Mouse (Mus musculus) limb, embryonic 11.5 days (tissue): ENCODE data around the gene Fscn1. TPM values are rescaled to one million over a fixed set of nuclear protein-coding genes. Genes with fewer than 3 reads are reported as not detected.

Experiments
- ATAC-seq: fragments of 200-750 bp; cut with Nextera tagmentation; 2 replicates; pipeline ENCODE4 v1.8.0; 2017; ENCODE audit warnings: low read depth; ENCODE audit not compliant: insufficient number of reproducible peaks, low FRiP score, low TSS enrichment
- DNase-seq: peaks from one replicate; pipeline ENCODE4 v3.0.0-alpha.2; 2015; ENCODE audit warnings: low spot score
- H3K27ac ChIP-seq: fragments of 300-500 bp; sonication (generic); replicated peaks from 2 replicates; pipeline ENCODE4 v1.5.1; 2014; ENCODE audit warnings: low read depth, mild to moderate bottlenecking, low read length
- H3K27me3 ChIP-seq: fragments of 300-500 bp; sonication (generic); 2 replicates; pipeline ENCODE4 v1.6.1; 2014; ENCODE audit warnings: mild to moderate bottlenecking, low read length, mixed read lengths; ENCODE audit not compliant: control insufficient read depth, insufficient read depth
- H3K36me3 ChIP-seq: fragments of 300-500 bp; sonication (generic); 2 replicates; pipeline ENCODE4 v1.6.1; 2014; ENCODE audit warnings: mild to moderate bottlenecking, low read length, moderate library complexity, mixed read lengths; ENCODE audit not compliant: control insufficient read depth, insufficient read depth
- H3K4me1 ChIP-seq: fragments of 300-500 bp; sonication (generic); 2 replicates; pipeline ENCODE4 v1.6.1; 2014; ENCODE audit warnings: low read length, mixed read lengths; ENCODE audit not compliant: control insufficient read depth, insufficient read depth
- H3K4me2 ChIP-seq: fragments of 300-500 bp; sonication (generic); 2 replicates; pipeline ENCODE4 v1.6.1; 2014; ENCODE audit warnings: low read depth, mild to moderate bottlenecking, moderate library complexity; ENCODE audit not compliant: severe bottlenecking
- H3K4me3 ChIP-seq: fragments of 300-500 bp; sonication (generic); 2 replicates; pipeline ENCODE4 v1.5.1; 2014; ENCODE audit warnings: low read depth, low read length
- H3K9ac ChIP-seq: fragments of 300-500 bp; sonication (generic); 2 replicates; pipeline ENCODE4 v1.6.1; 2014; ENCODE audit warnings: mild to moderate bottlenecking, low read length
- H3K9me3 ChIP-seq: fragments of 300-500 bp; sonication (generic); 2 replicates; pipeline ENCODE4 v1.6.1; 2016; ENCODE audit warnings: low read length; ENCODE audit not compliant: control insufficient read depth
- WGBS: fragments of 180-500 bp; shearing (Covaris S2); extraction: QIAGEN DNeasy Blood & Tissue Kit; methylation state at CpG from one replicate; pipeline ENCODE4 v1.1.7; 2014; 5-methylcytosine and 5-hydroxymethylcytosine counted together
- polyA plus RNA-seq: library from polyadenylated mRNA; unstranded; fragments of >200 nt; fragmentation: Nextera tagmentation; extraction: Ambion mirVana; gene quantifications from 2 replicates; pipeline ENCODE4 v1.2.1, GENCODE M21; 2014

Gene Fscn1
- polyA plus RNA-seq, 1 experiment from 2014 or later, result 678 TPM

GRCm38 (mm10) chr5:142921074-142921459 lies 39.1 kb upstream of the Fscn1 start:
- Histone ChIP-seq H3K27ac (no peak overlapping the region), H3K4me3 (no peak overlapping the region)
- DNase-seq, result no peak

GRCm38 (mm10) chr5:142922251-142922650 lies 37.9 kb upstream of the Fscn1 start:
- Histone ChIP-seq H3K27ac (no peak overlapping the region), H3K9me3 (no peaks in the 10 kb centered on the region), H3K27me3 (no peaks in the 10 kb centered on the region), H3K4me2 (no peak overlapping the region), H3K9ac (no peak overlapping the region), H3K4me3 (no peak overlapping the region), H3K36me3 (no peaks in the 10 kb centered on the region), H3K4me1 (peaks cover 13% of the 10 kb centered on the region; the same call in 1 of the 2 replicates)
- WGBS, result 87% methylated on average over 5 of the region's 5 CpGs
- no peak for ATAC-seq
- no peak for DNase-seq

More at GRCm38 (mm10) chr5:142921074-142921459, 39.1 kb upstream of the Fscn1 start:
- no peaks in the 10 kb centered on the region for H3K36me3 ChIP-seq
- no peaks in the 10 kb centered on the region for H3K27me3 ChIP-seq
- H3K4me1 ChIP-seq, result peaks cover 3% of the 10 kb centered on the region; the same call in 1 of the 2 replicates
- no peaks in the 10 kb centered on the region for H3K9me3 ChIP-seq
- H3K9ac ChIP-seq, result no peak overlapping the region
- H3K4me2 ChIP-seq, result no peak overlapping the region
- ATAC-seq, result no peak
- WGBS, result 73% methylated on average over 6 of the region's 6 CpGs

- WGBS, result 94% methylated on average over 3 of the region's 3 CpGs
- no peak for DNase-seq
- no peaks in the 10 kb centered on the region for H3K27me3 ChIP-seq
These were observed 36.4 kb upstream of the Fscn1 start for GRCm38 (mm10) chr5:142923781-142924180.

GRCm38 (mm10) chr5:142924336-142924959 lies 35.7 kb upstream of the Fscn1 start:
- peaks cover 16% of the 10 kb centered on the region; the same call in 1 of the 2 replicates for H3K4me1 ChIP-seq
- no peak overlapping the region for H3K9ac ChIP-seq
- no peaks in the 10 kb centered on the region for H3K9me3 ChIP-seq
- no peaks in the 10 kb centered on the region for H3K27me3 ChIP-seq
- H3K4me3 ChIP-seq, result no peak overlapping the region
- 81% methylated on average over 12 of the region's 12 CpGs for WGBS
- H3K36me3 ChIP-seq, result no peaks in the 10 kb centered on the region
- ATAC-seq (no peak), DNase-seq (no peak)
- no peak overlapping the region for H3K27ac ChIP-seq
- no peak overlapping the region for H3K4me2 ChIP-seq

More at GRCm38 (mm10) chr5:142923781-142924180, 36.4 kb upstream of the Fscn1 start:
- H3K9ac ChIP-seq, result no peak overlapping the region
- no peaks in the 10 kb centered on the region for H3K9me3 ChIP-seq
- ATAC-seq, result no peak
- H3K4me3 ChIP-seq, result no peak overlapping the region
- no peak overlapping the region for H3K4me2 ChIP-seq
- H3K27ac ChIP-seq, result no peak overlapping the region
- peaks cover 14% of the 10 kb centered on the region; the same call in 1 of the 2 replicates for H3K4me1 ChIP-seq
- H3K36me3 ChIP-seq, result no peaks in the 10 kb centered on the region

- Histone ChIP-seq H3K9me3 (no peaks in the 10 kb centered on the region), H3K4me2 (no peak overlapping the region; the same call in 1 of the 2 replicates), H3K4me1 (peaks cover 16% of the 10 kb centered on the region; the same call in 1 of the 2 replicates), H3K4me3 (no peak overlapping the region), H3K9ac (no peak overlapping the region; the same call in 1 of the 2 replicates), H3K36me3 (no peaks in the 10 kb centered on the region), H3K27ac (no peak overlapping the region; the same call in 1 of the 2 replicates), H3K27me3 (no peaks in the 10 kb centered on the region)
- 15% methylated on average over 13 of the region's 13 CpGs for WGBS
- peak; percentile 57 for DNase-seq
- ATAC-seq, result no peak
These were observed 33.8 kb upstream of the Fscn1 start for GRCm38 (mm10) chr5:142926204-142926939.

GRCm38 (mm10) chr5:142926940-142927228 lies 33.3 kb upstream of the Fscn1 start:
- H3K4me1 ChIP-seq, result peaks cover 16% of the 10 kb centered on the region; the same call in 1 of the 2 replicates
- 36% methylated on average over 3 of the region's 3 CpGs for WGBS
- no peaks in the 10 kb centered on the region for H3K9me3 ChIP-seq
- no peak overlapping the region for H3K27ac ChIP-seq
- no peaks in the 10 kb centered on the region for H3K36me3 ChIP-seq
- no peak overlapping the region for H3K9ac ChIP-seq
- H3K27me3 ChIP-seq, result no peaks in the 10 kb centered on the region
- no peak overlapping the region for H3K4me2 ChIP-seq
- no peak for ATAC-seq
- DNase-seq, result no peak
- no peak overlapping the region for H3K4me3 ChIP-seq

GRCm38 (mm10) chr5:142927341-142927930 lies 32.7 kb upstream of the Fscn1 start:
- Histone ChIP-seq H3K4me1 (peaks cover 16% of the 10 kb centered on the region; the same call in 1 of the 2 replicates), H3K27ac (no peak overlapping the region), H3K36me3 (no peaks in the 10 kb centered on the region), H3K9me3 (no peaks in the 10 kb centered on the region), H3K27me3 (no peaks in the 10 kb centered on the region), H3K4me2 (no peak overlapping the region), H3K9ac (no peak overlapping the region), H3K4me3 (no peak overlapping the region)
- no peak for DNase-seq
- ATAC-seq, result no peak
- 91% methylated on average over 12 of the region's 12 CpGs for WGBS

- Histone ChIP-seq H3K4me3 (peak overlapping the region; percentile 27), H3K36me3 (no peaks in the 10 kb centered on the region), H3K4me2 (peak overlapping the region; percentile 62), H3K9ac (peak overlapping the region; percentile 68), H3K27me3 (no peaks in the 10 kb centered on the region), H3K9me3 (no peaks in the 10 kb centered on the region), H3K4me1 (peaks cover 16% of the 10 kb centered on the region; the same call in 1 of the 2 replicates), H3K27ac (no peak overlapping the region; the same call in 1 of the 2 replicates)
- 0 out of 2 replicates have a peak, but pooled peaks have one; percentile 16 for ATAC-seq
- peak; percentile 80 for DNase-seq
- 3% methylated on average over 35 of the region's 35 CpGs for WGBS
These were observed 31.3 kb upstream of the Fscn1 start for GRCm38 (mm10) chr5:142928749-142929399.
